Mouse (Mus musculus): ENCODE measurements around the gene Nlgn1.

Nlgn1 gene

GRCm38 (mm10) chr3:26042966-26043365, 289.3 kb downstream of the Nlgn1 start:
- CTCF ChIA-PET, result no interaction called here

- CTCF ChIA-PET, result no interaction called here
Measured at GRCm38 (mm10) chr3:26039696-26040095, 292.6 kb downstream of the Nlgn1 start.

- CTCF ChIA-PET, result no interaction called here
Measured at GRCm38 (mm10) chr3:26026025-26026424, 306.2 kb downstream of the Nlgn1 start.

GRCm38 (mm10) chr3:26023217-26023616, 309.0 kb downstream of the Nlgn1 start:
- CTCF ChIA-PET, result no interaction called here

- CTCF ChIA-PET, result no interaction called here
Measured at GRCm38 (mm10) chr3:26021632-26022184, 310.6 kb downstream of the Nlgn1 start.

GRCm38 (mm10) chr3:26011310-26012078, 320.8 kb downstream of the Nlgn1 start:
- CTCF ChIA-PET, result no interaction called here

- CTCF ChIA-PET, result no interaction called here
Measured at GRCm38 (mm10) chr3:26002863-26003608, 329.2 kb downstream of the Nlgn1 start.

GRCm38 (mm10) chr3:26002367-26002766, 329.9 kb downstream of the Nlgn1 start:
- CTCF ChIA-PET, result no interaction called here

- CTCF ChIA-PET, result no interaction called here
Measured at GRCm38 (mm10) chr3:25967546-25967945, 364.7 kb downstream of the Nlgn1 start.

- CTCF ChIA-PET, result no interaction called here
Measured at GRCm38 (mm10) chr3:25964237-25964636, 368.0 kb downstream of the Nlgn1 start.

GRCm38 (mm10) chr3:25963568-25963967, 368.7 kb downstream of the Nlgn1 start:
- CTCF ChIA-PET, result no interaction called here

- CTCF ChIA-PET, result no interaction called here
Measured at GRCm38 (mm10) chr3:25916535-25916934, 415.7 kb downstream of the Nlgn1 start.

- CTCF ChIA-PET, result no interaction called here
Measured at GRCm38 (mm10) chr3:25914365-25915065, 417.7 kb downstream of the Nlgn1 start.

GRCm38 (mm10) chr3:25903140-25903809, 429.0 kb downstream of the Nlgn1 start:
- CTCF ChIA-PET, result no interaction called here

GRCm38 (mm10) chr3:25897456-25897855, 434.8 kb downstream of the Nlgn1 start:
- CTCF ChIA-PET, result no interaction called here

- CTCF ChIA-PET, result no interaction called here
Measured at GRCm38 (mm10) chr3:25884797-25885196, 447.5 kb downstream of the Nlgn1 start.

- CTCF ChIA-PET, result no interaction called here
Measured at GRCm38 (mm10) chr3:25869161-25869560, 463.1 kb downstream of the Nlgn1 start.

- CTCF ChIA-PET, result no interaction called here
Measured at GRCm38 (mm10) chr3:25858384-25858783, 473.9 kb downstream of the Nlgn1 start.

GRCm38 (mm10) chr3:25844686-25845462, 487.4 kb downstream of the Nlgn1 start:
- CTCF ChIA-PET, result no interaction called here

- CTCF ChIA-PET, result no interaction called here
Measured at GRCm38 (mm10) chr3:25830237-25830636, 502.0 kb downstream of the Nlgn1 start.

GRCm38 (mm10) chr3:25813368-25813767, 518.9 kb downstream of the Nlgn1 start:
- CTCF ChIA-PET, result no interaction called here

Measured in spleen, embryonic (tissue).